Mouse (Mus musculus): ENCODE measurements around the gene Gm45521. TPM values are rescaled to one million over a fixed set of nuclear protein-coding genes. Genes with fewer than 3 reads are reported as not detected.
A peak's percentile ranks its signal among the peaks of the same experiment; 100 is the strongest.

The Gm45521 gene
- polyA plus RNA-seq, 1 experiment from 2014 or later, result not detected

DNA sequence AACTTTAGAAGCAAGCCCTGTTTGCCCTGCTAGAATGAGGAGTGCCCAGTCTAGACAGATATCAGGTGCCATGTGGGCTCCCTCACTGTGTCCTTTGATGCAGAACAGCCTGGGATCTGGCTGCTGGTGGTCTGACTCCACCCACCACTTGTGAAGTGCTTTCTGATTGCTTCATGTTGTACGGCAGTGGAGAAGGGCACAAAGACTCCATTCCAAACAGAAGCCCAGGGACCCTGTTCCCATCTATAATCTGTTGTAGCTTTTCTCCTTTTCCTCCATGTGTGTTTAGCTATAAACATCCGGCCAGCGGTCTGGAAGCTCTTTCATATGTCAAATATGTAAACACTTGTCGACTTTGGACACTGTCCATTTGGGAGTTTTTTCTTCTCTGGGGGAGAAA, 37.2 kb upstream of the Gm45521 start:
- 67% methylated on average over 4 of the region's 4 CpGs for WGBS (ENCODE audit: insufficient replicate concordance)
- Histone ChIP-seq H3K27ac (ENCODE audit: low read depth) (no peak overlapping the region), H3K4me3 (ENCODE audit: low read depth, low read length) (no peak overlapping the region), H3K9ac (replicated peaks) (no peak overlapping the region), H3K36me3 (replicated peaks; ENCODE audit: insufficient read depth, low read length) (peaks cover 24% of the 10 kb centered on the region), H3K27me3 (ENCODE audit: insufficient read depth, low read length) (no peaks in the 10 kb centered on the region), H3K4me2 (ENCODE audit: low read depth, low read length) (no peak overlapping the region), H3K4me1 (ENCODE audit: insufficient read depth) (peaks cover 19% of the 10 kb centered on the region), H3K9me3 (ENCODE audit: low read length) (no peaks in the 10 kb centered on the region)
- TF ChIP-seq CTCF (IDR thresholded peaks at IDR 0.05; ENCODE audit: low read depth), result no peak
- no peak for TF ChIP-seq EP300 (IDR thresholded peaks at IDR 0.05; ENCODE audit: low read depth)
- DNase-seq (no peak), ATAC-seq (no peak)

DNA sequence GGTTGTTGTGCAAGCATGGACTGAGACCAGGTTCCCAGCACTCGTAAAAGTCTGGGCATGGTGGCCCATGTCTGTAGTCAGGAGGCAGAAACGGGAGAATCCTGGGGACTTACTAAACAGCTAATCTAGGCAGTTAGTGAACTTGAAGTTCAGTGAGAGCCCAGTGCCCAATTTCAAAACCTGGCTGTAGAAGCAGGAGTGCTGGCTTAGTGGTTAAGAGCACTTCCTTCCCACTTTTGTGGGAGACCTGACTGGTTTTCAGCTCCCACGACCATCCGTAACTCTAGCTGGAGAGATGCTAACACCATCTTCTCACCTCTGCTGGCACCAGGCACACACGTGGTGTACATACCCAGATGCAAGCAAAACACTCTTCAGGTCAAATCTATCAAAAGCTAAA, 35.6 kb upstream of the Gm45521 start:
- Histone ChIP-seq H3K4me2 (ENCODE audit: low read depth, low read length) (no peak overlapping the region), H3K9me3 (ENCODE audit: low read length) (no peaks in the 10 kb centered on the region), H3K9ac (replicated peaks) (no peak overlapping the region), H3K4me1 (ENCODE audit: insufficient read depth) (peaks cover 19% of the 10 kb centered on the region), H3K27ac (ENCODE audit: low read depth) (no peak overlapping the region), H3K27me3 (ENCODE audit: insufficient read depth, low read length) (no peaks in the 10 kb centered on the region), H3K36me3 (replicated peaks; ENCODE audit: insufficient read depth, low read length) (peaks cover 27% of the 10 kb centered on the region), H3K4me3 (ENCODE audit: low read depth, low read length) (no peak overlapping the region)
- ATAC-seq (no peak), DNase-seq (no peak)
- TF ChIP-seq EP300 (IDR thresholded peaks at IDR 0.05; ENCODE audit: low read depth) (no peak), CTCF (IDR thresholded peaks at IDR 0.05; ENCODE audit: low read depth) (no peak)
- 39% methylated on average over 5 of the region's 5 CpGs for WGBS (ENCODE audit: insufficient replicate concordance)

DNA sequence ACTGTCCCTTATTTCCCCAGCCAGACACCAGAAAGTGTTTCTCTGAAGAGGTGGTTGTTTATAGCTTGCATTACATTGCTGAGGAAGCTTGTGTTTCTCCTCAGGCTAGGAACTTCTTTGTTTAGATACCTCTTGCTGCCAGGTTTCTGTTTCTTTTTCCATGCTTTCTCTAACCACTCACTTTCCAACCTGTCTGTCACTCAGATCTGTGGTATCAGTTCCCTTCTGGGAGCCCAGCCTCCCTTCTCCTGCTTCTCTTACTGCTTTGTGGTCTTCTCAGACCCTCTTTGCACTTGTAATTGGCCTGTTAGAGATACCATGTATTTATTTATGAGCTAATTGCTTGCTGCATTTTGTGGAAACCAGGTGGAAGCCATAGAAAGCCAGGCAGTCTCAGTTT, 33.5 kb upstream of the Gm45521 start:
- Histone ChIP-seq H3K27ac (ENCODE audit: low read depth) (no peak overlapping the region), H3K9ac (replicated peaks) (no peak overlapping the region), H3K27me3 (ENCODE audit: insufficient read depth, low read length) (no peaks in the 10 kb centered on the region), H3K9me3 (ENCODE audit: low read length) (no peaks in the 10 kb centered on the region), H3K4me3 (ENCODE audit: low read depth, low read length) (no peak overlapping the region), H3K36me3 (replicated peaks; ENCODE audit: insufficient read depth, low read length) (peaks cover 18% of the 10 kb centered on the region), H3K4me2 (ENCODE audit: low read depth, low read length) (no peak overlapping the region), H3K4me1 (ENCODE audit: insufficient read depth) (peaks cover 11% of the 10 kb centered on the region)
- no peak for ATAC-seq
- no peak for TF ChIP-seq EP300 (IDR thresholded peaks at IDR 0.05; ENCODE audit: low read depth)
- no peak for TF ChIP-seq CTCF (IDR thresholded peaks at IDR 0.05; ENCODE audit: low read depth)
- no peak for DNase-seq

DNA sequence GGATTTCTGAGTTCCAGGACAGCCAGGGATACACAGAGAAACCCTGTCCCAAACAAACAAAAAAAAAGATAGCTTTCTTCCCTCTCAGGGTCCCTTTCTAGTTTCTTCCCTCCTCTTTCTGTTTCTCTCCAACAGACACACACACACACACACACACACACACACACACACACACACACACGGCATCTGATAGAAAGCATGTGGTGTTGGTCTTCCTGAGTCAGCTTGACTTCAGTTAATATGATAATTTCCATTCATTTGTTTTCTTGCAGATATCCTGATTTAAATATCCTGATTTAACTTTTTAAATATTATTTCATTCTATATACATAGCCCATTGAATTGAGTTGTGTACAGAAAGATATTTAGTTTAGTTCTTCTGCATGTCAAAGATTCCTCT, 28.7 kb upstream of the Gm45521 start:
- H3K27me3 ChIP-seq (ENCODE audit: insufficient read depth, low read length), result no peaks in the 10 kb centered on the region
- TF ChIP-seq CTCF (IDR thresholded peaks at IDR 0.05; ENCODE audit: low read depth) (no peak), EP300 (IDR thresholded peaks at IDR 0.05; ENCODE audit: low read depth) (no peak)
- peaks cover 37% of the 10 kb centered on the region for H3K36me3 ChIP-seq (replicated peaks; ENCODE audit: insufficient read depth, low read length)
- no peaks in the 10 kb centered on the region for H3K9me3 ChIP-seq (ENCODE audit: low read length)
- 30% methylated on average over 1 of the region's 1 CpGs for WGBS (ENCODE audit: insufficient replicate concordance)
- DNase-seq (no peak), ATAC-seq (no peak)
- no peak overlapping the region for H3K4me3 ChIP-seq (ENCODE audit: low read depth, low read length)
- no peaks in the 10 kb centered on the region for H3K4me1 ChIP-seq (ENCODE audit: insufficient read depth)
- no peak overlapping the region for H3K27ac ChIP-seq (ENCODE audit: low read depth)
- no peak overlapping the region for H3K4me2 ChIP-seq (ENCODE audit: low read depth, low read length)
- no peak overlapping the region for H3K9ac ChIP-seq (replicated peaks)

DNA sequence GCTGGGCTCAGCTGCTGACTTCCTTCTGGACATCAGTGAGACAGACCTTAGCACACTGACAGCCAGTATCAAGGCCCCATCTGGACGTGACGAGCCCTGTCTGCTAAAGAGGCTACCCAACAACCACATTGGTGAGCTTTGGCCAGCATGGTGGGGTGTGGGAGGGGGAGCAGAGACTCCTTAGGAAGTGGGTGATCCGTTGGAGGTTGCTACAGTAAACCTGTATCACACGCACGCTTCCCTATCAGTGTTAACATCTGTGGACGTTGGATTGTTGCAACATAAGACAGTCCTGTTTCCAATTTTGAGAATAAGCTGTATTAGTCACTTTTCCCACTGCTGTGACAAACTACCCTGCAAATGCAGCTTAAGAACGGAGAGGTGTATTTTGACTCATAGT, 28.1 kb upstream of the Gm45521 start:
- Histone ChIP-seq H3K27ac (ENCODE audit: low read depth) (no peak overlapping the region), H3K4me3 (ENCODE audit: low read depth, low read length) (no peak overlapping the region), H3K4me2 (ENCODE audit: low read depth, low read length) (no peak overlapping the region), H3K4me1 (ENCODE audit: insufficient read depth) (no peaks in the 10 kb centered on the region), H3K9ac (replicated peaks) (no peak overlapping the region), H3K9me3 (ENCODE audit: low read length) (no peaks in the 10 kb centered on the region), H3K27me3 (ENCODE audit: insufficient read depth, low read length) (no peaks in the 10 kb centered on the region), H3K36me3 (replicated peaks; ENCODE audit: insufficient read depth, low read length) (peaks cover 38% of the 10 kb centered on the region)
- DNase-seq (no peak), ATAC-seq (no peak)
- WGBS (ENCODE audit: insufficient replicate concordance), result 37% methylated on average over 7 of the region's 7 CpGs
- TF ChIP-seq CTCF (IDR thresholded peaks at IDR 0.05; ENCODE audit: low read depth) (no peak), EP300 (IDR thresholded peaks at IDR 0.05; ENCODE audit: low read depth) (no peak)

DNA sequence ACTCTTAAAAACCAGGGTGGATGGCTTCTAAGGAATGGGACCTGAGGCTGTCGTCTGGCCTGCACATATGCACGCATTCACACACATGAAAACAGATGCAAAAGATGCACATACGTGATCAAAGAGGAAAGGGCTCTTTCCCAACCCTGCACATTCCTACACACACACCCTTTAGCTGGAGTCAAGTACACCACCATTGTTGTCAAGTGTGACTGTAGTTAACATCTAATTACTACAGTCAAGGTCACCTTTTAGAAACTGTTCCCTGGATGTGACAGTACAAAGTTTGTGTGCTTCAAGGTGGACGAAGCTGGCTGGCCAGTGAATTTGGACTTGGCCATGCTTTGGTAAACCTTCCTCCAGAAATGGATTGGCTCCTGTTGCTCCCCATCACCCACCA, 24.9 kb upstream of the Gm45521 start:
- no peak for TF ChIP-seq EP300 (IDR thresholded peaks at IDR 0.05; ENCODE audit: low read depth)
- no peak for TF ChIP-seq CTCF (IDR thresholded peaks at IDR 0.05; ENCODE audit: low read depth)
- no peaks in the 10 kb centered on the region for H3K27me3 ChIP-seq (ENCODE audit: insufficient read depth, low read length)
- H3K4me2 ChIP-seq (ENCODE audit: low read depth, low read length), result no peak overlapping the region
- no peak for DNase-seq
- H3K4me3 ChIP-seq (ENCODE audit: low read depth, low read length), result no peak overlapping the region
- 75% methylated on average over 4 of the region's 4 CpGs for WGBS (ENCODE audit: insufficient replicate concordance)
- H3K9ac ChIP-seq (replicated peaks), result no peak overlapping the region
- no peak for ATAC-seq
- H3K9me3 ChIP-seq (ENCODE audit: low read length), result no peaks in the 10 kb centered on the region
- H3K4me1 ChIP-seq (ENCODE audit: insufficient read depth), result no peaks in the 10 kb centered on the region
- H3K36me3 ChIP-seq (replicated peaks; ENCODE audit: insufficient read depth, low read length), result peaks cover 34% of the 10 kb centered on the region
- H3K27ac ChIP-seq (ENCODE audit: low read depth), result no peak overlapping the region

DNA sequence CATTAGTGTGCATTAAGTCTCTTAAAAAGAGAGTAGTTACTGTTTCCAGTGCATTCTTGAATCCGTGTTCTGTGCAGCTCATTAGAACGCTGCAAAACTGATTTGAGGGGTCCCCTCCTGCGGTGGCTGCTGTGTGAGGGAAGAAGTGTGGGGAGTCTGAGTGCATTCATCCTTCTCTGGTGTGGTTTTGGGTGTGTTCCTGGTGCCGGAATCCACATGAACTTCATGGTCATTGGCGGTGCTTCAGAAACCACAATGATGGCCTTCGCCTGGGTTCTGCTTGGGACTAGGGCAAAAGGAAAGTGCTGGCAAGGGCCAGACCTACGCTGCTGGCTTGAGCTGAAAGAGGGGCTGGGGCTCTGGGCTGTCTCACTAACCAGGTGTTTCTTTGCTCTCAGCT, 22.9 kb upstream of the Gm45521 start:
- Histone ChIP-seq H3K4me3 (ENCODE audit: low read depth, low read length) (no peak overlapping the region), H3K36me3 (replicated peaks; ENCODE audit: insufficient read depth, low read length) (peaks cover 31% of the 10 kb centered on the region), H3K4me2 (ENCODE audit: low read depth, low read length) (0 out of 2 replicates have a peak overlapping the region, but pooled peaks have one; percentile 23), H3K9ac (replicated peaks) (no peak overlapping the region), H3K4me1 (ENCODE audit: insufficient read depth) (peaks cover 2% of the 10 kb centered on the region; the same call in 1 of the 2 replicates), H3K27me3 (ENCODE audit: insufficient read depth, low read length) (no peaks in the 10 kb centered on the region), H3K9me3 (ENCODE audit: low read length) (no peaks in the 10 kb centered on the region), H3K27ac (ENCODE audit: low read depth) (no peak overlapping the region)
- DNase-seq (no peak), ATAC-seq (no peak)
- 56% methylated on average over 7 of the region's 7 CpGs for WGBS (ENCODE audit: insufficient replicate concordance)
- TF ChIP-seq CTCF (IDR thresholded peaks at IDR 0.05; ENCODE audit: low read depth) (no peak), EP300 (IDR thresholded peaks at IDR 0.05; ENCODE audit: low read depth) (no peak)

Data from liver, postnatal 0 days (tissue).